Mouse (Mus musculus) forebrain, embryonic 14.5 days (tissue): ENCODE measurements around the gene Cdhr1. TPM values are rescaled to one million over a fixed set of nuclear protein-coding genes. Genes with fewer than 3 reads are reported as not detected.

Experiments
- ATAC-seq: fragments of 200-750 bp; cut with Nextera tagmentation; 2 replicates; pipeline ENCODE4 v1.8.0; 2017; ENCODE audit warnings: mild to moderate bottlenecking, moderate library complexity
- DNase-seq: peaks from one replicate; pipeline ENCODE4 v3.0.0-alpha.2; 2015; ENCODE audit warnings: low spot score
- H3K27ac ChIP-seq: fragments of 300-500 bp; sonication (generic); 2 replicates; pipeline ENCODE4 v1.5.1; 2014; ENCODE audit warnings: low read depth, mild to moderate bottlenecking, control low read depth, low read length, moderate library complexity
- H3K27me3 ChIP-seq: fragments of 300-500 bp; sonication (generic); replicated peaks from 2 replicates; pipeline ENCODE4 v1.6.1; 2014; ENCODE audit warnings: low read length, control low read depth, mixed read lengths; ENCODE audit not compliant: control insufficient read depth, insufficient read depth
- H3K36me3 ChIP-seq: fragments of 300-500 bp; sonication (generic); 2 replicates; pipeline ENCODE4 v1.6.1; 2014; ENCODE audit warnings: low read length, control low read depth; ENCODE audit not compliant: control insufficient read depth, insufficient read depth
- H3K4me1 ChIP-seq: fragments of 300-500 bp; sonication (generic); 2 replicates; pipeline ENCODE4 v1.6.1; 2014; ENCODE audit warnings: antibody characterized with exemption, low read length, control low read depth; ENCODE audit not compliant: control insufficient read depth, insufficient read depth
- H3K4me2 ChIP-seq: fragments of 300-500 bp; sonication (generic); 2 replicates; pipeline ENCODE4 v1.6.1; 2014; ENCODE audit warnings: mild to moderate bottlenecking, control low read depth, low read length
- H3K4me3 ChIP-seq: fragments of 300-500 bp; sonication (generic); 2 replicates; pipeline ENCODE4 v1.5.1; 2014; ENCODE audit warnings: low read depth, low read length, control low read depth
- H3K9ac ChIP-seq: fragments of 300-500 bp; sonication (generic); 2 replicates; pipeline ENCODE4 v1.6.1; 2014; ENCODE audit warnings: mild to moderate bottlenecking, low read length, control low read depth, moderate library complexity
- H3K9me3 ChIP-seq: fragments of 300-500 bp; sonication (generic); replicated peaks from 2 replicates; pipeline ENCODE4 v1.6.1; 2016; ENCODE audit warnings: low read length, control low read depth, mixed read lengths; ENCODE audit not compliant: control insufficient read depth
- WGBS: fragments of 180-500 bp; shearing (Covaris S2); extraction: QIAGEN DNeasy Blood & Tissue Kit; methylation state at CpG from one replicate; pipeline ENCODE4 v1.1.7; 2014; 5-methylcytosine and 5-hydroxymethylcytosine counted together
- polyA plus RNA-seq: library from polyadenylated mRNA; unstranded; fragments of >200 nt; fragmentation: Nextera tagmentation; extraction: Ambion mirVana; gene quantifications from 2 replicates; pipeline ENCODE4 v1.2.1, GENCODE M21; 2014

Cdhr1 gene
- polyA plus RNA-seq, 1 experiment from 2014 or later, result 3.1 TPM

GRCm38 (mm10) chr14:37064849-37065248, 33.3 kb downstream of the Cdhr1 start:
- no peaks in the 10 kb centered on the region for H3K9me3 ChIP-seq
- no peak for DNase-seq
- H3K27ac ChIP-seq, result no peak overlapping the region
- no peaks in the 10 kb centered on the region for H3K27me3 ChIP-seq
- no peak overlapping the region for H3K4me2 ChIP-seq
- H3K4me1 ChIP-seq, result no peaks in the 10 kb centered on the region
- no peak for ATAC-seq
- 54% methylated on average over 2 of the region's 2 CpGs for WGBS
- H3K4me3 ChIP-seq, result no peak overlapping the region
- no peak overlapping the region for H3K9ac ChIP-seq
- H3K36me3 ChIP-seq, result no peaks in the 10 kb centered on the region

GRCm38 (mm10) chr14:37048914-37049410, 49.2 kb downstream of the Cdhr1 start, which contains the start of gene Rgr:
Rgr (minus strand) TSS chr14:37048964.
- H3K9ac ChIP-seq, result no peak within 1 kb of the TSS
- ATAC-seq, result peak; percentile 44; the same call in 1 of the 2 replicates
- H3K4me3 ChIP-seq, result no peak within 1 kb of the TSS
- no peak within 1 kb of the TSS for H3K27ac ChIP-seq
- H3K4me2 ChIP-seq, result no peak within 1 kb of the TSS
- no peaks in the 10 kb centered on the region for H3K36me3 ChIP-seq
- no peaks in the 10 kb centered on the region for H3K4me1 ChIP-seq
- 6% methylated on average over 1 of the region's 1 CpGs for WGBS
- no peaks in the 10 kb centered on the region for H3K9me3 ChIP-seq
- H3K27me3 ChIP-seq, result no peaks in the 10 kb centered on the region
- peak; percentile 33 for DNase-seq

GRCm38 (mm10) chr14:37034432-37034831, 63.7 kb downstream of the Cdhr1 start:
- Histone ChIP-seq H3K27ac (no peak overlapping the region), H3K9me3 (no peaks in the 10 kb centered on the region), H3K4me1 (peaks cover 3% of the 10 kb centered on the region; the same call in 1 of the 2 replicates), H3K27me3 (no peaks in the 10 kb centered on the region), H3K9ac (no peak overlapping the region), H3K36me3 (no peaks in the 10 kb centered on the region), H3K4me3 (no peak overlapping the region), H3K4me2 (no peak overlapping the region)
- ATAC-seq (no peak), DNase-seq (peak; percentile 3)
- 57% methylated on average over 5 of the region's 5 CpGs for WGBS

GRCm38 (mm10) chr14:37033241-37033640, 64.9 kb downstream of the Cdhr1 start:
- H3K4me1 ChIP-seq, result peaks cover 3% of the 10 kb centered on the region; the same call in 1 of the 2 replicates
- H3K9ac ChIP-seq, result no peak overlapping the region
- no peaks in the 10 kb centered on the region for H3K9me3 ChIP-seq
- 20% methylated on average over 7 of the region's 7 CpGs for WGBS
- no peaks in the 10 kb centered on the region for H3K27me3 ChIP-seq
- no peak overlapping the region for H3K27ac ChIP-seq
- ATAC-seq, result peak; percentile 76
- no peak overlapping the region for H3K4me3 ChIP-seq
- peak; percentile 87 for DNase-seq
- no peak overlapping the region for H3K4me2 ChIP-seq
- H3K36me3 ChIP-seq, result no peaks in the 10 kb centered on the region

GRCm38 (mm10) chr14:37032481-37033104, 65.6 kb downstream of the Cdhr1 start:
- H3K27me3 ChIP-seq, result no peaks in the 10 kb centered on the region
- H3K4me2 ChIP-seq, result peak overlapping the region; percentile 4; the same call in 1 of the 2 replicates
- no peak overlapping the region for H3K4me3 ChIP-seq
- no peaks in the 10 kb centered on the region for H3K9me3 ChIP-seq
- ATAC-seq (peak; percentile 80), DNase-seq (peak; percentile 77)
- no peak overlapping the region for H3K9ac ChIP-seq
- WGBS, result 50% methylated on average over 11 of the region's 11 CpGs
- peaks cover 3% of the 10 kb centered on the region; the same call in 1 of the 2 replicates for H3K4me1 ChIP-seq
- H3K27ac ChIP-seq, result no peak overlapping the region
- H3K36me3 ChIP-seq, result no peaks in the 10 kb centered on the region

- Histone ChIP-seq H3K9me3 (no peaks in the 10 kb centered on the region), H3K4me3 (no peak overlapping the region), H3K4me2 (no peak overlapping the region), H3K9ac (no peak overlapping the region), H3K27me3 (no peaks in the 10 kb centered on the region), H3K36me3 (no peaks in the 10 kb centered on the region), H3K4me1 (peaks cover 3% of the 10 kb centered on the region; the same call in 1 of the 2 replicates), H3K27ac (no peak overlapping the region)
- ATAC-seq, result no peak
- peak; percentile 21 for DNase-seq
- 82% methylated on average over 3 of the region's 3 CpGs for WGBS
Measured at GRCm38 (mm10) chr14:37028555-37028954, 69.6 kb downstream of the Cdhr1 start.

- 96% methylated on average over 3 of the region's 3 CpGs for WGBS
- no peaks in the 10 kb centered on the region for H3K9me3 ChIP-seq
- ATAC-seq, result no peak
Measured at GRCm38 (mm10) chr14:37027951-37028350, 70.2 kb downstream of the Cdhr1 start.

More at GRCm38 (mm10) chr14:37027951-37028350, 70.2 kb downstream of the Cdhr1 start:
- Histone ChIP-seq H3K27me3 (no peaks in the 10 kb centered on the region), H3K4me3 (no peak overlapping the region), H3K36me3 (no peaks in the 10 kb centered on the region), H3K27ac (no peak overlapping the region), H3K4me2 (no peak overlapping the region), H3K9ac (no peak overlapping the region), H3K4me1 (peaks cover 2% of the 10 kb centered on the region; the same call in 1 of the 2 replicates)
- DNase-seq, result no peak
